Mouse (Mus musculus): ENCODE data around the gene Med27.
A peak's percentile ranks its signal among the peaks of the same experiment; 100 is the strongest.
"Not testable (repeated sequence)": the region's sequence is repeated elsewhere in the genome, so short reads cannot be mapped to it uniquely, and the experiment has no call there.

Gene Med27

DNA sequence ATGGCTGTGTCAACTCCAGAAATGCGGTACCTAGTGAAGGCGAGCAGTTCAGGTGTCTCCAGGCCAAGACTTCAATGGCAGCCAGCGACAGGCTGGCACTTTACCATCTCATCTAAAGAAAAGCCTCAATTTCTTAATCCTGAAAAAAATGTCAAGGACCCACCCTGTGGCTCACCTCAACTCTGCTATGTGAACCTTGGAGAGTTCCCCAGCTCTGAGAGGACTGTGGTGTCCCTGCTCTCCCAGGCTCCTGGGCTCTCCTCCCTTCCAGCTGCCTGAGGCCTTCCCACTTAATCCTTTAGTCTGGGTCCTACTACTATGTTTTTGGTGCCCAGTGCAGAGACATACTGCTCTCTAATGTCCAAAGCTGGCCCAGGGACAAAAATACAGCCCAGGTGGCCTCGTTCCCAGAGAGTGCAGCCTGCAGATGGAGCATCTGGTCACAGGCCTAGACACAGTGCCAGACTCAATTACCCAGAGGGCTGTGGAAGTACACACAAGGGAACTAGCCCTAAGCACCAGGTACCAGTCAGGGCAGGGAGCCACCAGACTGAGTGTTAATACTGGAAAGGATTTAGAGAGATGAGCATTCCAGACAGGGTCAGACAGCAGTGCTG lies 169.3 kb downstream of the Med27 start:
- no peak for DNase-seq (ENCODE audit: low read depth in 2 of 2, low spot score in 2 of 2)

DNA sequence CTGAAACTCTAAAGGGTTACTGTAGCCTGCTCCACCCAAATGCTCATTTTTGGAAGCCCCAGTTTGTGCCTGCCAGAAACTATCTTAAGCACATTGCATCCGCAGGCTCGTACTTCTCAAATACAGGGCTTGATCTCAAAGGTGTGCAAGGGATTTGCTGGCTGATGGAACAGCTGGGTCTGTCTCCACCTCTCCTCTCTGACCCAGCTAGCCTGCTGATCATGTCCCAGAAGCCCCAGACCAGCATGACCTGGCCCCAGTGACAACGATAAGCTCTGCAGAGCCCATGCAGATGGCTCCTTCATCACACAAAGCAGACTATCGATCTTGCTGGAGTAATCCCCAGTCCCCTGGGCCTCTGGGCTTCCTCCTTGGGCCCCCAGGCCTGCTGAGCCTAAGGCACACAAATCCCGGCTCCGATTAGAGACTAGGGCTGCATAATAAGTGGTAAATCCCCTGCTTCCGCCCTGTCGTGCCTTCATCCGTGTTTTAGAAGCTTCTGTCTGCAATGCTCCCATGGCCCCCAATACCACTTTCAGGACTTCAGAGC lies 170.1 kb downstream of the Med27 start:
- DNase-seq (ENCODE audit: low read depth in 2 of 2, low spot score in 2 of 2) = no peak

DNA sequence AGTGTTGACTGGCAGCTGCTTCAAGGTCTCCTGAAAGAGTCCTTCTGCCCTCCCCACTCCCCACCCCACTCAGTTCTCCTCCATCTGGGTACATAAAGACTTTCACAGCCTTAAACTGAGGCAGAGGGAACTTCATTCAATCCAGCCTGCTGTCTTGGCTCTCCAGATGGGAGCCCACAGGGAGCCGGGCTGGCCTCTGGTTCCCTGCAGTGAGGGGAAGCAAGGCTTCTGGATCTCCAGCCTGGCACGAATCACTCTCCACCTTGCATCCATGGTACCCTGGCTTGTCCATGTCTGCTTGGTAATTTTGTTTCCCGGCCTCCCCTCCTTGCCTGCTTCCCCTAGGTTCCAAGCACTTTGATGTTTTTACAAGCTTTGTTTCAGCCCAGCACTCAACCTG lies 172.8 kb downstream of the Med27 start:
- no peak for DNase-seq (ENCODE audit: low read depth in 2 of 2, low spot score in 2 of 2)

DNA sequence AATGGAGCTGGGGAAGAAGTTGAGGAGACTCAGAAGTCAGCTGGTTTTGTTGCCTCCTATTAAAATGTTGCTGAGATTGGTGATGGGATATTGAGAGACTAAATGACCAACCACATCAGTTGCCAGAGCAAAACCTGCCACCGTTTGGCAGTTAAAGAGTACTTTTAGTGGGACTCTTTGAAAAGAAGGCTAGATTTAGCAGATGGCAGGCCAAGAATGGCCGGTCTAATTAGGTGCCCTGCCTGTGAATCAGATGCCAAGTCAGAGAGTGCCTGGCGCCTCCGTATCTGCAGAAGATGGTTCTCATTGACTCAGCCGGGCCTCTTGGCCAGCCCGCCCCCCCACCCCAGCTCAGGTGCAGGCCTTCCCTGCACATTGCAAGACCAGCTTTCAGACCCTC lies 173.6 kb downstream of the Med27 start:
- DNase-seq (ENCODE audit: low read depth in 2 of 2, low spot score in 2 of 2) = no peak

DNA sequence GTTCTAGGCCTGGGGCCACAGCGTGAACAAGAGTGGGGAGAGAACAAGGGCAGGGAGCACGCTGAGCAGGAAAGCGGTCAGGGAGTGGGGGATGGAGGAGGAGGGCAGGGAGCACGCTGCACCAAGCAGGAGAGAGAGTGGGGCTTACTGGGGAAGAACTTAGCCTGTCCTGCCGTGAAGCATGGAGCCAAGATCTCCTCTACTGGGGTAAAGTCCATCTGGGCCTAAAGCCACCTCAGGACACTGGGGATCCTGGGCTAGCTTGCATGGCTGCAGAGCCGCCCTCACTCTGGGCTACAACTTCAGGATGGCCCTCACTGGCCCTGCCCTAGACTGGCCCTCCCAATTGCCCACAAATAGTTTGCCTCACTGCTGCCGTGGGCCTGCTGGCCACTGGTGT lies 174.9 kb downstream of the Med27 start:
- no peak for DNase-seq (ENCODE audit: low read depth in 2 of 2, low spot score in 2 of 2)

DNA sequence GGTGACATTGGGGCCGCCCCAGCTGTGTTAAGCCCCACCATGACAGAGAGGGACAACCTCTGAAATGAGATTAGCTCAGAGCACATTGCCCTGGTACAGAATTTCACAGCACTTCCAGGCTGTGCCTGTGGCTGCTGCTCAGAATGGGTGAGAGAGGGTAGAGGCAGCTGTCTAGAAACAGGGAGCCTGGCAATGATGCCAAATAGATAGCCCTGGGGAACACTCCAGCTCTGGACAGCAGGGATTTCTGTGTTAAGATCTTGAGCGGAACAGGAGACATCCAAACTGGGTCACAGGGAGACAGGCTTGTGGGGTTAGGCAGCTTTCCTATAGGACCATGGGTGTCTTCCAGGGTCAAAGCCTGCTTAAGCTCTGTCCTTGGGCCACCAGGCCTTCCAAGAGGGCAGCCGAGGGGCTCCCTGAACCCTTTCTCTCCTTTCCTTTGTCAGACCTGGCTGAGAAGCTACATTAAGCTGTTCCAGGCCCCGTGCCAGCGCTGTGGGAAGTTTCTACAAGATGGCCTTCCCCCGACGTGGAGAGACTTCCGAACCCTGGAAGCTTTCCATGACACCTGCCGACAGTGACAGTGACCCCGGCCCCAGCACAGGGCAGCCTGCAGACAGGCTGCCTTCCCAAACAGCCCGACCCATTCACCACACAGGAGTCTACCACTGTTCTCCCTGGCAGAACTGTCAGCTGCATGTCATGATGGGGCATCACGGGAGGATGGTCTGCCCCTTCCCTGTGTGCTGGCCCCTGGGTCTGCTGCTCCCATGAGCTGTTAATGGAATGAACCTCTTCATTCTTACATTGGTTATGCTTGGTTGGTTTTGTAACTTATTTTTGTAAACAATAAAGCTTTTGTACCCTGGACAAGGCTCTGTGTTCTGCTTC lies 177.5 kb downstream of the Med27 start:
- no peak for DNase-seq (ENCODE audit: low read depth in 2 of 2, low spot score in 2 of 2)

DNA sequence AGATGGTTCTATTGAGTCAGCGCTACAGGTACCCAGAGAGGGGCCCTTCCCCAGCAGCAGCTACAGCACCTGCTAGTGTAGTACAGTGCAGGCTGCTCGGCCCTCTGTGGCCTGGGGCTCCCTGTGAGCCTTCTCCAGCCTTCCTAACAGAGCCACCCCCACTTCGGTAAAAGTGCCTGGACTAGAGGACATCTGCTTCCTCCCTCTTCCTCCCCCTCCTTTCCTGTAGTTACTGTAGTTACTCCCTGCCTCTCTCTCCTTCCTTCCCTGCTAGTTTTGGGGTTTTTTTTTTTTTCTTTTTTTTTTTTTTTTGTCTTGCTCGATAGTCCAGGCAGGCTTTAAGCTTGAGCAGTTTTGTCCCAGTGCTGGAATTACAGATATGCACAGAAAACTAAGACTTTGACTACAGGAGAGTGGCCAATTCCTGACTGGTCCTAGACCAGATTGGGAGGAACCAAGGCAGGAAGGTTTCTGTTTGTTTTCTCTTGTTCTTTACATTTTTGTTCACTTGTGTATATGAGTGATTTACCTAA lies 178.7 kb downstream of the Med27 start:
- no peak for DNase-seq (ENCODE audit: low read depth in 2 of 2, low spot score in 2 of 2)

DNA sequence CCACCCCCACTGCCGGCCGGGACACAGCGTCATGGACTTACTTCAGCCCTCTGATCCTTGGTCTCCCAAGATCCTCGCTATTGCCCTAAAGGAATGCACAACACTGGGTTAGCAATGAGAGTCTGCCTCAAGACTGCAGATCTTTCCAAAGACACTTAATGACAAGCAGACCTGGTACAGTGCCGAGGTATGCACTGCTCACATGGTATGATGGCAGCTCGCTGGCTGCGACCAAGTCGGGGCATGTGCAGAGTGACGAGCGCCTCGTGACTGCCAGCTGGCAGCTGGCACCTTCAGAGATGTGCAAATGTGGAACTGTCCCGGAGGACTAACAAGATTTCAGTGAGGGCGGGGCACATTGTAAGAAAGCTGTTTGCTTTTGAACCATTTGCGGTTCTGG lies 179.6 kb downstream of the Med27 start:
- DNase-seq (ENCODE audit: low read depth in 2 of 2, low spot score in 2 of 2) = no peak

DNA sequence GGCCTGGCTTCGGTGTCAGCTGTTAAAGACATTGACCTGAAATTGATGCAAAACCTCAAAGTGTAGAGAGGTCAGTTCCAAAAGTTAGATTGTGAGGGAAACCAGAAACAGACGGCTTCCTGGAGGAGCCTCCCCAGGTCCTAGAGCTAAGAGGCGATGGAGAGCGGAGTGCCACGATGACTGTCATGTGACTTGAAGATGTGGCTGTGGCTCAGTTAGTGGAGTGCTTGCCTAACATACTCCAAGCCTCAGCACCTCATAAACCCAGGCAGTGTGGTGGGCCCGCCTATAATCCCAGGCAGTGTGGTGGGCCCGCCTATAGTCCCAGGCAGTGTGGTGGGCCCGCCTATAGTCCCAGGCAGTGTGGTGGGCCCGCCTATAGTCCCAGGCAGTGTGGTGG lies 180.9 kb downstream of the Med27 start:
- not testable (repeated sequence) for DNase-seq (ENCODE audit: low read depth in 2 of 2, low spot score in 2 of 2)

DNA sequence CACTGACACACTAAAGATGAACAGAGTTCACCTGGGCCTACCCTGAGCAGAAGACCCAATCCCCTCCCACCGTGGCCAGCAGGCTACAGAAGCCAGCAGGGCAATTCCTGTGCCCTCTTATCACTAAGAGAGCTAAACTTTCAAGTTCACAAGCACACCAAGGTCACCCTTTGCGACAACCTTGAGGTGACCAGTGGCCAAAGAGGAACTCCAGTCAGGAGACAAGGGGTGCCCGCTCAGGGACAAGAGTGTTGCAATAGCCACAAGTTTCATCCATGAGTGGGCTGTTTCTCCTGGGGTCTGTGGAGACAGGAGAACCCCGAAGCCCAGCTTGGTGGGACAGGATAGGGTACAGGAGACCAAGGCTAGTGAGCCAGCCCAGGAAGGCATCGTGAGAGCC lies 182.2 kb downstream of the Med27 start:
- DNase-seq (ENCODE audit: low read depth in 2 of 2, low spot score in 2 of 2) = no peak

DNA sequence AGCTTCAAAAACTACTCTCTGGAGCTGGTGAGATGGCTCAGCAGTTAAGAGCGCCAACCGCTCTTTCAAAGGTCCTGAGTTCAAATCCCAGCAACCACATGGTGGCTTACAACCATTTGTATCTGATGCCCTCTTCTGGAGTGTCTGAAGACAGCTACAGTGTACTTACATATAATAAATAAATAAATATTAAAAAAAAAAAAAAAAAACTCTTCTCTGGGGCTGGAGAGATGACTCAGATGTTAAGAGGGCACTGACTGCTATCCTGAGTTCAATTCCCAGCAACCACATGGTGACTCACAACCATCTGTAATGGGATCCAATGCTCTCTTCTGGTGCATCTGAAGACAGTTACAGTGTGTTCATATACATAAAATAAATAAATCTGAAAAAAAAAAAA lies 183.2 kb downstream of the Med27 start:
- DNase-seq (ENCODE audit: low read depth in 2 of 2, low spot score in 2 of 2) = not testable (repeated sequence)

DNA sequence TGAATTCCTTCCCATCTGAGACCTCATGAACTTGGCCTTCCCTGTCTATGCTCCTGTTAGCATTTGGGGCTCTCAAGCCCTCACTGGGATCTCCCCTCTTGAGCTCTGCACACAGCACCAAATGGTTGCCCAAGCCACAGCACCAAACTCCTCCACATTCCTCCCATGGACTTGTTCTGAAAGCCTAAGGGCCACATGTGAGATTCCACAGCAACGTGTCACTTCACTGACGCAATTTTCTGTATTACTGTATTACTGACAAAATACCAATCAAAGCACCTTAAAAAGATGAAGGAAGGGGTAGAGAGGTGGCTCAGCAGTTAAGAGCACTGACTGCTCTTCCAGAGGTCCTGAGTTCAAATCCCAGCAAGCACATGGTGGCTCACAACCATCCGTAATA lies 185.6 kb downstream of the Med27 start:
- no peak for DNase-seq (ENCODE audit: low read depth in 2 of 2, low spot score in 2 of 2)

DNA sequence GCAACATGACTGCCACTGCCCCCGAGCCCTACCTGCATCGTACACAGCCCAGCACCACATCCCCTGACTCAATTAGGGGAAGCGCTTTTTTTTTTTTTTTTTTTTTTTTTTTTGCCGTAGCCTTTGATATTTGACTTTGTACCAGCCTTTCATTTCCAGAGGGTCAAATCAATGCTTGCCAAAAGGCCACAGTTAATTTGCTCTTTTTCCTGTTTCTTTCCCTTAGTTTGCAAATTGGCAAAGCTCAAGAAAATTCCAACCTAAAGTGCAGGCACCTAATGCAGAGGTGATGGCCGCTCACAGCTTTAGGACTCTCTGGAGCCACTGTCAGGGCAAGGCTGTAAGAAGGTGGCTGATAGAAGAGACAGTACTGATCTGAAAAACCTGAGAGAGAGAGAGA lies 186.3 kb downstream of the Med27 start:
- DNase-seq (ENCODE audit: low read depth in 2 of 2, low spot score in 2 of 2) = no peak

DNA sequence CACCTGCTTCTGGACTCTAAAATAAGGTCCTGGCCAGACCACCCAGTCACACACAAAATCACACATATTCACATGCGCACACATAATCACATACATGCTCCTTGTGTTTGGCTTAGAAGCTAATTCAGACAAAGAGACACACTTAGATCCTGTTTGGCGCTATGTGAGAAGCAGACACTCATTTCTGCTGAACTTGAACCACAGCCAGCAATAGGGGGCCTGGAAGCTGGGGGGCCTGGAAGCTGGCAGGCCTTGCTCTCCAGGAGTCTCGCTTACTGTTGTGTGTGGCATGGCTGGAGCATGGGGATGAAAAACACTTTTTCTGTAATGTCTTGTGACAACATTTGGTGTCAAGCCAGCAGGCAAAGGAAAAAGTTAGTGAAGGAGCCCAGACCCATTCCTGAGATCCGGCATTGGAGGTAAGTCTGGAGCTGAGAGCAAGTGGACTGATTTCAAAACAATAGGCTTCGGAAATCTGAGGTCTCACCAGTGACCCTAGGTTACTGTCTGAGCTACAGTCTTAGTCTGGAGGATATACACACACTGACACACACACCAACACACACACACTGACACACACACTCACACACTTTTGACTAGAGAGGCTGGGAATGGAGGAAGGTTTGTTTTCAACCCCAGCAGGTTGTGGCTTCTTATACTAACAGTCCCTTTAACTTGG lies 189.1 kb downstream of the Med27 start:
- DNase-seq (ENCODE audit: low read depth in 2 of 2, low spot score in 2 of 2) = no peak

DNA sequence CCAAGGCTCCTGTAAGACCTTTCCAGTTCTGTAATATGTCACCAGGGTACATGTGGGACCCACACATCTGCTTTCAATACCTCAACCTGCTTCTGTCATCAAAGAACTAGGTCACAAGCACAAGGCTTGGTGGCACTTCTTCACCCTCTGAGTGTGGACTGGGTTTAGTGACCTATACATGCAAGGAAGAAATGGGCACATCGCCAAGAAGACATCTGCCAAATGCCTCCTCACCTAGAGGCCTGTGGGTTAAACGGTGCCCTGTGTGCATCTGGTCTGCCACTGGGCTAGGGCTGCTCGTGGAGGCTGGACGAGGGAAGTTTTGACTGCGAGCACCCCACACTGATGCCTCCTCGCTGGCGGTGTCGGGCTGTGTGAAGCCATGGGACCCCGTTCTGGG lies 189.9 kb downstream of the Med27 start:
- DNase-seq (ENCODE audit: low read depth in 2 of 2, low spot score in 2 of 2) = no peak

DNA sequence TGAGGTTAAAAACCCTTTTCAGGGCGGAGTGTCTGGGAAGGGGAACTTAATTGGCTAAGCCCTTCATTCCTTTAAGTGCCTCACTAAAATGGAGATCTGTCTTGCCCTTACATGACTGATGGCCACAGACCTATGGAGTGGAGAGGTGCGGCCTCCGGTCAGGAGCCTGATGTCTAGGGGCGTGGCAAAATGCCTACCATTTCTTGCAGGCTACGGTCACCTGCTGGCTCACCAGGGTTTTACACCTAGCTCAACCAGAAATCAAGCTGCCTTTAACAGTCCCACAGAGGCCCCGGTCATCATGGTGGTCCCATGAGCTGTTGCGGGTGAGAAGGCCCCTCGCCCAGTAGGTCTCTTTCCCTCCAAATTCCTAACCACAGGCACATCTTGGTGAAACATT lies 190.7 kb downstream of the Med27 start:
- no peak for DNase-seq (ENCODE audit: low read depth in 2 of 2, low spot score in 2 of 2)

DNA sequence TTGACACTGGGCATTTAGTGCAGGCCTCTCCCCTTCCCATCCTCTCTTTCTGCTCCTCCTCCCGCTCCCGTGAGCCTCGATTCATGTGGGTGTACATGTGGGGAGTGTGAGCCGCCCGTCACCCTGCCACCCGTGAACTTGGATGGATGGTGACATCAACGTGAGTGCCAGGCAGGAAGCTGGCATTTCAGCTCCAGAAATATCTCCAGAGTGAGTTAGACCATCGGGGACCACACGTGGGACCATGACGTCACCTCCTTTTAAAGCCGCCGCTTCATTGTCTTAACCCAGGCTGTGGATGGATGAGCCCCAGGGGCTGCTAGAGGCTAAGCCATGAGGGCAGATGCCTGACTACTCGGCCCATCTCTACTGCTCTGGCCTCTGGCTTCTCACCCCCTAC lies 195.4 kb downstream of the Med27 start:
- DNase-seq (ENCODE audit: low read depth in 2 of 2, low spot score in 2 of 2) = no peak

DNA sequence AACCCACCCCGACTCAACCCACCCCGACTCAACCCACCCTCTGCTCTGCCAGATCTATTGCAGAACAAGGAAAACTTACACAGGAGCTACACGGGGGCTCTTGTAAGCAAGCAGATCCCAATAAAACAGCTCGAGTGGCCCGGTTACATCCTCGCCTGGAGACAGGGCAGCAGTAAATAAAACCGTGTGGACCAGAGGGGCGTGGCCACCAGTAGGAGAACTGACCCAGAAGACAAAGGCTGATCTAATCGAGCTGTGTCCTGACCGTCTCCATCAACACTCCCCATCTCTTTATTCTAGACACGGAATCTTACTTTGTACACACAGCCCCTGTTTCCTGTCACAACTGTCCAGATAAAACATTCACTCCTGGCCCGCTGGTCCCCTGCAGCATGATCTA lies 200.0 kb downstream of the Med27 start:
- DNase-seq (ENCODE audit: low read depth in 2 of 2, low spot score in 2 of 2) = no peak

DNA sequence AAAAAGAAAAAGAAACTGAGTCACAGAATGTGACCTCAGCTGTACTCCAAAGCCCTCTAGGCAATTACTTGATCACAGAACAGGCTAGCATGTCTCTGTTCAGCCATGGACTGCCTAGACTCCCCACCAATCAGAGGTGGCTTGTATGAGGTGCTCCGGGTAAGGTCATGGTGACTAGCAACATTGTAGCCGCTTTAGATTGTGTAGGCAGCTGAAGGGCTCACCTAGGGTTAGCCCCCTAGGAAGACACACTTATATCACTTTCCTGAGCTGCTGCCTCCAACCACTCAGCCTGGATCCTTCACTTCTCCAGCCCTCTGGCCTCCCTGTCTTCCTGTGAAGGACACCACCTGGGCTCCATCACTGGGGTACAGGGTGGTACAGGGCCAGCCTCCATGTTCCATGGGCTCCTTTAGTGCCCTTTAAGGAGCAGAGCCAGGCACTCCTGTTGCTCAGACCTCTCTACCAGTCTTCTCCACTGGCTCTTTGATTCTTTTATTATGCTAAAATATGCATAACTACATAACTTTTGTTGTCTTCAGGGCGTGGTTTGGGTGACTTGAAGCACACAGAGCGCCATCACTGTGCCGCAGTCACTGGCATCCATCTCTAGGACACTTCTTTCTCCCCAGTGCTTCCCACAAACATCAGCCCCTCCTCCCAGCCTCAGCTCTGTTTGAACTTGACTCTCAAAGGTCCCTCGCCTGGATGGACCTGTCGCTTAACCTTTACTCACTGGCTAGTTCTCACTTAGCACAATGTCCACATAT lies 205.4 kb downstream of the Med27 start:
- no peak for DNase-seq (ENCODE audit: low read depth in 2 of 2, low spot score in 2 of 2)

DNA sequence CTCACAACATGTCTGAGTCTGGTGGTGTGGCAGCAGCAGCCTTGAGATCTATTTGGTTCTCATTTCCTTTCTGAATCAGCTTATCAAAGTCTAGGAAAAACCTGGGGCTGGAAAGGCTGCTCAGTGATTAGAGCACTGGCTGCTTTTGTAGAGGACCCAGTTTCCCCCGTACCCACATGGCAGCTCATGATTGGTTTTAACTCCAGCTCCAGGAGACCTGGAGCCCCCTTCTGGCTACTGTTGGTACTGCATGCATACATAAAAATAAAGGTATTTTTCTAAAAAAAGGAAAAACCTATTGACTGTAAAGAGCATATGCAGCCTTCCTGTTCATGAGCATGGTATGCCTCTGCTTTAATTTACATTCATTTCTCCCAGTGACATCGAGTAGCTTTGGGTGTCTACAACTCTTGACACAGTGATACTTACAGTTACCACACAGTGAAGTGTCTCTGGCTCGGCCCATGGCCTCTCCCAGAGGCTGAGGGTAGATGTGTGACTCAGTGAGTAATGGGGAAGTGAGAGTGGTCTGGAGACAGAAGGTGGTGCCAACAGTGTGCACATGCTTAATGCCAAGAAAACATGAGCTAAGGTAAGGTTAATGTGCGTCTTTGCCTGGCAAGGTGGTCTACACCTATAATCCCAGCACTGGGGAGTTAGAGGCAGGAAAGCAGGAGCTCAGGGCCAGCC lies 207.5 kb downstream of the Med27 start:
- peak; percentile 35 to 58 for DNase-seq (ENCODE audit: low read depth in 2 of 2, low spot score in 2 of 2)

Measured in CD8-positive naive resting alpha-beta T cell, adult 2 months (primary cell).